Mouse (Mus musculus) stomach, embryonic 15.5 days (tissue): ENCODE measurements around the gene Gm3409. TPM values are rescaled to one million over a fixed set of nuclear protein-coding genes. Genes with fewer than 3 reads are reported as not detected.

Experiments used
- ATAC-seq: fragments of 200-750 bp; cut with Nextera tagmentation; 2 replicates; pipeline ENCODE4 v1.8.0; 2017; ENCODE audit warnings: low read depth, moderate number of reproducible peaks, moderate TSS enrichment; ENCODE audit not compliant: insufficient read depth, low FRiP score
- H3K27ac ChIP-seq: fragments of 300-500 bp; sonication (generic); 2 replicates; pipeline ENCODE4 v1.5.1; 2015; ENCODE audit warnings: mild to moderate bottlenecking, inconsistent platforms
- H3K27me3 ChIP-seq: fragments of 300-500 bp; sonication (generic); replicated peaks from 2 replicates; pipeline ENCODE4 v1.6.1; 2015; ENCODE audit warnings: inconsistent platforms
- H3K36me3 ChIP-seq: fragments of 300-500 bp; sonication (generic); 2 replicates; pipeline ENCODE4 v1.6.1; 2015; ENCODE audit warnings: inconsistent platforms
- H3K4me1 ChIP-seq: fragments of 300-500 bp; sonication (generic); 2 replicates; pipeline ENCODE4 v1.6.1; 2015; ENCODE audit warnings: inconsistent platforms
- H3K4me2 ChIP-seq: fragments of 300-500 bp; sonication (generic); 2 replicates; pipeline ENCODE4 v1.6.1; 2015; ENCODE audit warnings: mild to moderate bottlenecking, inconsistent platforms
- H3K4me3 ChIP-seq: fragments of 300-500 bp; sonication (generic); replicated peaks from 2 replicates; pipeline ENCODE4 v1.5.1; 2015; ENCODE audit warnings: inconsistent platforms
- H3K9ac ChIP-seq: fragments of 300-500 bp; sonication (generic); 2 replicates; pipeline ENCODE4 v1.6.1; 2015; ENCODE audit warnings: inconsistent platforms
- H3K9me3 ChIP-seq: fragments of 300-500 bp; sonication (generic); 2 replicates; pipeline ENCODE4 v1.6.1; 2016; ENCODE audit warnings: inconsistent platforms
- WGBS: fragments of 180-500 bp; shearing (Covaris S2); methylation state at CpG from one replicate; pipeline ENCODE4 v1.1.7; 2015; 5-methylcytosine and 5-hydroxymethylcytosine counted together
- polyA plus RNA-seq: library from polyadenylated mRNA; unstranded; fragments of >200 nt; fragmentation: Nextera tagmentation; extraction: Ambion mirVana; gene quantifications from 2 replicates; pipeline ENCODE4 v1.2.1, GENCODE M21; 2015

Gm3409 gene
- polyA plus RNA-seq, 1 experiment from 2014 or later: not detected

DNA sequence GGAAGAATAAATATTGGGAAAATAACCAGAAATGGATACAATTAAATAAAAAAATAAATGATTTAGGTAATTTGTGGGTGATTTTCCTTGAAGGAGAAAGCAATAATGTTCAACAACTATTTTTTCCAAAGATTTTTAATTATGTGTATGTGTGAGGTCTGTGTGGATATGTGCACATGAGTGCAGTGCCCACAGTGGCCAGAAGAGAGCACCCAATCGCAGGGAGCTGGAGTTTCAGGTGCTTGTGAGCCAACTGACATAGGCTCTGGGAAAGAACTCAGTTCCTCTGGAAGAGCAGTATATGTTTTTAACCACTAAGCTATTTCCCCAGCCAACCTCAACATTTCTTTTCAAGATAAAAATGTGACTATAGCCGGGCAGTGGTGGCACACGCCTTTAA is 39.2 kb downstream of the Gm3409 start:
- no peak overlapping the region for H3K9ac ChIP-seq
- H3K27ac ChIP-seq: no peak overlapping the region
- no peak overlapping the region for H3K4me3 ChIP-seq
- 85% methylated on average over 3 of the region's 3 CpGs for WGBS
- H3K4me2 ChIP-seq: no peak overlapping the region
- no peaks in the 10 kb centered on the region for H3K9me3 ChIP-seq
- no peak for ATAC-seq
- H3K27me3 ChIP-seq: no peaks in the 10 kb centered on the region
- no peaks in the 10 kb centered on the region for H3K4me1 ChIP-seq
- H3K36me3 ChIP-seq: no peaks in the 10 kb centered on the region

DNA sequence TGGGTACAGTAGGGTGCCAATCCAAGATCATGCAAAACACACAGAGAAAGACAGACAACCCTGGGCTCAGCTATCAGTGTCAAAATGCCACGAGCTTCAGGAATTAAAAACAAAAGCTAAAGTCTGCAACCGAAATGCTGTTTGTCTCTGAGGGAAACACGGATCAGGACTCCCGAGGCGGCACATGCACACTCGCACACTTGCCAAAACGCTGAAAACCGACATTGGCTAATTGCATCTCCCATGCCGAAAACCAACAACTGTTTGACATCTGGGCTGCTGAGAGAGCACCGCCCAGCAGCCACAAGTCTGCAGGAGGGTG is 46.7 kb downstream of the Gm3409 start:
- Histone ChIP-seq H3K9ac (no peak overlapping the region), H3K27me3 (peaks cover 43% of the 10 kb centered on the region), H3K4me1 (peaks cover 9% of the 10 kb centered on the region; the same call in 1 of the 2 replicates), H3K4me3 (peak overlapping the region; percentile 47), H3K27ac (no peak overlapping the region), H3K9me3 (no peaks in the 10 kb centered on the region), H3K4me2 (peak overlapping the region; percentile 94), H3K36me3 (no peaks in the 10 kb centered on the region)
- WGBS: 8% methylated on average over 10 of the region's 10 CpGs
- ATAC-seq: no peak

DNA sequence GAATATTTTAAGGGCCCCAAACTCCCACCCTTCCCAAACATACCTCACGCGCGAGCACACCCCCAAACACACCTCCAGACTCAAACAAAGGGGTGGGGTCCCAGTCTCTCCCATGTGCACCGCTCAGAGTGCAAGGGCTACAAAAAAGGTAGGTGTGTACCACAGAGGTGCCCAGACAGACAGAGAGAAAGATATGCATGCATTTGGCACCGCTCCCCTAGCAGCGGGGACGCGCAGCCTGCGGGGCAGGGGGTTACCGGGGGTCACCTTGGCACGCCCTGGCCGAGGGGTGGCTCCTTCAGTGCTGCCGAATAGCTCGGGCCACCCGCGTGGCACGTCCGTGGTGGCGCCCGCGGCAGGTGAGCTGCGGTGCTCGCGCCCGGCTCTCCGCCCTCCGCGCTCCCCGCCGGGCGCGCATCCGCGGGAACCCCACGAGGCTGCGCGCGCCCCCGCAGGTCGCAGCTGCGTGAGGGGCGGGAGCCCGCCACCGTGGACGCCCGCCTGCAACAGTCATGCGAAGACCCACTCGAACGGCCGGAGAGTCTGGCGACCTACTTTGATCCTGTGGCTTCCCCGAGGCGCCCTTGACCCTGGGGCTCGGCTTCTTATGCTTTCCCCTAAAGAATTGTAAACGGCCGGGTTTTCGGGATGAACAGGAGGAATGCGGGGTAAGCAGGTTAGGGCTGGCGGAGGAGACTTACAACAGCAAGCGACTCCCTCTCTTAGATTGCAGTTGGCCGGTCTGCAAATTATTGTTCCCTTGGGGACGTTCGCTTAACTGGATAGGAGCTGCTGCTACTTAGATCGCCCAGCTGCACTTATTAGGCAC is 47.2 kb downstream of the Gm3409 start, which contains the start of gene Gpr12:
Gpr12 (minus strand) TSS at position 762 of the 829 bp plus-strand sequence.
- Histone ChIP-seq H3K27me3 (peaks cover 43% of the 10 kb centered on the region), H3K4me1 (peaks cover 9% of the 10 kb centered on the region; the same call in 1 of the 2 replicates), H3K36me3 (no peaks in the 10 kb centered on the region), H3K4me2 (peak within 1 kb of the TSS; percentile 94), H3K27ac (no peak within 1 kb of the TSS), H3K4me3 (peak within 1 kb of the TSS; percentile 47), H3K9ac (no peak within 1 kb of the TSS), H3K9me3 (no peaks in the 10 kb centered on the region)
- ATAC-seq: no peak; the same call in 1 of the 2 replicates
- WGBS: 1% methylated on average over 64 of the region's 64 CpGs

GRCm38 (mm10) chr5:146585307-146585651 is 47.8 kb downstream of the Gm3409 start:
- Histone ChIP-seq H3K36me3 (no peaks in the 10 kb centered on the region), H3K4me3 (peak overlapping the region; percentile 47), H3K9ac (no peak overlapping the region), H3K4me2 (peak overlapping the region; percentile 94), H3K9me3 (no peaks in the 10 kb centered on the region), H3K27me3 (peaks cover 43% of the 10 kb centered on the region), H3K4me1 (peaks cover 9% of the 10 kb centered on the region; the same call in 1 of the 2 replicates), H3K27ac (no peak overlapping the region)
- ATAC-seq: no peak
- WGBS: 8% methylated on average over 10 of the region's 10 CpGs

GRCm38 (mm10) chr5:146586357-146587070 is 49.1 kb downstream of the Gm3409 start:
- Histone ChIP-seq H3K4me2 (no peak overlapping the region), H3K9ac (no peak overlapping the region), H3K9me3 (no peaks in the 10 kb centered on the region), H3K4me1 (peaks cover 9% of the 10 kb centered on the region; the same call in 1 of the 2 replicates), H3K36me3 (no peaks in the 10 kb centered on the region), H3K27ac (no peak overlapping the region), H3K4me3 (no peak overlapping the region), H3K27me3 (peaks cover 43% of the 10 kb centered on the region)
- WGBS: 70% methylated on average over 8 of the region's 8 CpGs
- no peak for ATAC-seq

Other genes starting within 250 kb of the Gm3409 start
- gene Wasf3, start 152.7 kb upstream of the Gm3409 start, polyA plus RNA-seq: 1.8 TPM in 2 replicates
- gene Gm6408, start 55.7 kb upstream of the Gm3409 start, polyA plus RNA-seq: not detected in 2 replicates
- not detected in 2 replicates for gene Gm6370, start 46.3 kb upstream of the Gm3409 start, polyA plus RNA-seq
- gene 4930449I24Rik, start 35.2 kb upstream of the Gm3409 start, polyA plus RNA-seq: not detected in 2 replicates
- gene Gm3402, start 23.5 kb upstream of the Gm3409 start, polyA plus RNA-seq: not detected in 2 replicates
- not detected in 2 replicates for gene Gm3404, start 11.8 kb upstream of the Gm3409 start, polyA plus RNA-seq
- gene Gm3415, start 18.5 kb downstream of the Gm3409 start, polyA plus RNA-seq: not detected in 2 replicates
- 0.10 TPM in 2 replicates for gene Gpr12, start 47.6 kb downstream of the Gm3409 start, polyA plus RNA-seq